Mouse (Mus musculus): ENCODE data around the gene Comt. TPM values are rescaled to one million over a fixed set of nuclear protein-coding genes. Genes with fewer than 3 reads are reported as not detected.

Gene Comt
- total and polyA plus RNA-seq, 3 experiments = 139 to 208 (median 150) TPM

GRCm38 (mm10) chr16:18449005-18449404 lies 22.4 kb upstream of the Comt start:
- intact Hi-C loops (cut with DNase I) = no loop called here
- H3K36me3 ChIP-seq (ENCODE audit: control insufficient read depth, insufficient read depth, low read length) = no peaks in the 10 kb centered on the region
- no peak overlapping the region for H3K4me3 ChIP-seq
- H3K27ac ChIP-seq = no peak overlapping the region
- H3K9ac ChIP-seq (ENCODE audit: low read depth, low read length) = no peak overlapping the region
- WGBS = 94% methylated on average over 4 of the region's 4 CpGs
- DNase-seq = no peak
- TF ChIP-seq POLR2A (IDR thresholded peaks at IDR 0.05; ENCODE audit: insufficient read depth, low read depth, low read length) = no peak
- no peak for TF ChIP-seq CTCF (IDR thresholded peaks at IDR 0.05)
- no peak for TF ChIP-seq EP300 (IDR thresholded peaks at IDR 0.05; ENCODE audit: insufficient read depth, low read depth, low read length)
- no peaks in the 10 kb centered on the region for H3K27me3 ChIP-seq (ENCODE audit: control insufficient read depth, insufficient read depth, low read length)
- no peaks in the 10 kb centered on the region for H3K79me2 ChIP-seq (replicated peaks; ENCODE audit: control insufficient read depth, insufficient read depth, low read length)
- no peaks in the 10 kb centered on the region; the same call in 1 of the 2 replicates for H3K4me1 ChIP-seq (ENCODE audit: control insufficient read depth, insufficient read depth, low read length)

- no peak for TF ChIP-seq CTCF (IDR thresholded peaks at IDR 0.05)
- no peak for TF ChIP-seq EP300 (IDR thresholded peaks at IDR 0.05; ENCODE audit: insufficient read depth, low read depth, low read length)
- no peak overlapping the region for H3K9ac ChIP-seq (ENCODE audit: low read depth, low read length)
- 86% methylated on average over 6 of the region's 6 CpGs for WGBS
- H3K4me1 ChIP-seq (ENCODE audit: control insufficient read depth, insufficient read depth, low read length) = no peaks in the 10 kb centered on the region
- no peak for DNase-seq
- no peak overlapping the region for H3K27ac ChIP-seq
- intact Hi-C loops (cut with DNase I) = no loop called here
- no peaks in the 10 kb centered on the region for H3K79me2 ChIP-seq (replicated peaks; ENCODE audit: control insufficient read depth, insufficient read depth, low read length)
- no peak overlapping the region for H3K4me3 ChIP-seq
- no peaks in the 10 kb centered on the region for H3K27me3 ChIP-seq (ENCODE audit: control insufficient read depth, insufficient read depth, low read length)
- H3K36me3 ChIP-seq (ENCODE audit: control insufficient read depth, insufficient read depth, low read length) = no peaks in the 10 kb centered on the region
Observed at GRCm38 (mm10) chr16:18448104-18448503, 21.5 kb upstream of the Comt start.

- TF ChIP-seq POLR2A (IDR thresholded peaks at IDR 0.05; ENCODE audit: insufficient read depth, low read depth, low read length) (no peak), CTCF (IDR thresholded peaks at IDR 0.05) (no peak), EP300 (IDR thresholded peaks at IDR 0.05; ENCODE audit: insufficient read depth, low read depth, low read length) (no peak)
- Histone ChIP-seq H3K27ac (no peak overlapping the region), H3K36me3 (ENCODE audit: control insufficient read depth, insufficient read depth, low read length) (no peaks in the 10 kb centered on the region), H3K79me2 (replicated peaks; ENCODE audit: control insufficient read depth, insufficient read depth, low read length) (no peaks in the 10 kb centered on the region), H3K4me1 (ENCODE audit: control insufficient read depth, insufficient read depth, low read length) (no peaks in the 10 kb centered on the region), H3K27me3 (ENCODE audit: control insufficient read depth, insufficient read depth, low read length) (no peaks in the 10 kb centered on the region), H3K4me3 (no peak overlapping the region), H3K9ac (ENCODE audit: low read depth, low read length) (no peak overlapping the region)
- intact Hi-C loops (cut with DNase I) = no loop called here
- DNase-seq = no peak
Observed at GRCm38 (mm10) chr16:18447243-18447642, 20.6 kb upstream of the Comt start.

DNA sequence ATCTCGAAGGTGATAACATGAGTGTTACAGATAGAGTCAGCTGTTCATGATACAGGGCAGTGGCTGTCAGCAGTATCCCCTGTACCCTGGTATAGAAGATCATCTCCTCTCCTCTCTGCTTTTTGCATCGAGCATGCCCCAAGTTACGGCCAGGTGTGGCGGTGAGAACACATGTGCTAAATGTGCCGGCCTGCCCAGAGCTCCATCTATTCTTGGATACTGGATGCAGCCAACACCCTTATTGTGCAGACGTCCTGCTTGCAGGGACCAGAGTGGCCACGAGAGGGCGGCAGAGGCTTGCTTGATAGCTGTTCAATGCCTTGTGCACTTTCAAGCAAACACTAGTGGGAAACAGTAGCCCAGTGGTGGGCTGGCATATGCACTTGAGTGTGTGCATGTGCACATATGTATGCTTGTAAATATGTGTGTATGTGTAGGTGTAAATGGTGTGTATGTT lies 16.8 kb upstream of the Comt start:
- Histone ChIP-seq H3K27me3 (ENCODE audit: control insufficient read depth, insufficient read depth, low read length) (no peaks in the 10 kb centered on the region), H3K4me1 (ENCODE audit: control insufficient read depth, insufficient read depth, low read length) (no peaks in the 10 kb centered on the region), H3K9ac (ENCODE audit: low read depth, low read length) (no peak overlapping the region), H3K4me3 (no peak overlapping the region), H3K79me2 (replicated peaks; ENCODE audit: control insufficient read depth, insufficient read depth, low read length) (no peaks in the 10 kb centered on the region), H3K27ac (no peak overlapping the region), H3K36me3 (ENCODE audit: control insufficient read depth, insufficient read depth, low read length) (no peaks in the 10 kb centered on the region)
- 9% methylated on average over 8 of the region's 8 CpGs for WGBS
- intact Hi-C loops (cut with DNase I) = loop anchor here (1.0 to 5.0 kb wide), 3 partner anchors 74 to 234 kb away; no protein-coding TSS in a partner anchor
- TF ChIP-seq POLR2A (IDR thresholded peaks at IDR 0.05; ENCODE audit: insufficient read depth, low read depth, low read length) (no peak), EP300 (IDR thresholded peaks at IDR 0.05; ENCODE audit: insufficient read depth, low read depth, low read length) (peak; percentile 99)
- DNase-seq = peak; percentile 89 to 97

GRCm38 (mm10) chr16:18436128-18436527 lies 9.5 kb upstream of the Comt start:
- no peak for TF ChIP-seq POLR2A (IDR thresholded peaks at IDR 0.05; ENCODE audit: insufficient read depth, low read depth, low read length)
- no peak for TF ChIP-seq EP300 (IDR thresholded peaks at IDR 0.05; ENCODE audit: insufficient read depth, low read depth, low read length)
- no peak for TF ChIP-seq CTCF (IDR thresholded peaks at IDR 0.05)
- Histone ChIP-seq H3K4me3 (no peak overlapping the region), H3K27me3 (ENCODE audit: control insufficient read depth, insufficient read depth, low read length) (no peaks in the 10 kb centered on the region), H3K9ac (ENCODE audit: low read depth, low read length) (no peak overlapping the region), H3K36me3 (ENCODE audit: control insufficient read depth, insufficient read depth, low read length) (no peaks in the 10 kb centered on the region), H3K79me2 (replicated peaks; ENCODE audit: control insufficient read depth, insufficient read depth, low read length) (no peaks in the 10 kb centered on the region; the same call in 1 of the 2 replicates), H3K27ac (no peak overlapping the region), H3K4me1 (ENCODE audit: control insufficient read depth, insufficient read depth, low read length) (no peaks in the 10 kb centered on the region)
- DNase-seq = no peak
- 85% methylated on average over 6 of the region's 6 CpGs for WGBS
- intact Hi-C loops (cut with DNase I) = no loop called here

DNA sequence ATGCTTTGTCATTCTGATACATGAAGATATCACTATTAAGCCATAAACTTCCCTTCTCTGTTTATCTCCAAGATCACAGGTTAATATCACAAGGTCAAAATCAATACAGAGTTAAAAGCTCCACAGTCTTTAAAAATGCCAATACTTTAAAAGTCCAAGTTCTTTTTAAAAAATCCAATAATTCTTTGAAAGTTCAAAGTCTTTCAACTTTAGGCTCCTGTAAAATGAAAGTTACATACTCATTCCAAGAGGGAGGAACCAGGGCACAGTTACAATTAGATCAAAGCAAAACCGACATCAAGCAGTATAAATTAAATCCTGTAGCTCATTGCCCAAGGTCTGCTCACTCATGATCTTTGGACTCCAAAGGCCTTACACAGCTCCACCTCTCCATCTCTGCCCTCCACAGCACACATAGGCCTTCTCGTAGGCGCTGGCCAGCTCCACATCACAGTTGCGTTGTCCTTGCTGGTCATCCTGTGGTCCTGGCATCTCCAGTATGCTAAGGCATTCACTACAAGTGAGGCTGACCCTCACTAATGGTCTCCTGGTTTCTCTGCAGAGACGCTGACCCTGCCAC lies 6.8 kb upstream of the Comt start:
- 95% methylated on average over 5 of the region's 5 CpGs for WGBS
- DNase-seq = no peak
- intact Hi-C loops (cut with DNase I) = no loop called here
- Histone ChIP-seq H3K4me3 (no peak overlapping the region), H3K36me3 (ENCODE audit: control insufficient read depth, insufficient read depth, low read length) (no peaks in the 10 kb centered on the region), H3K9ac (ENCODE audit: low read depth, low read length) (no peak overlapping the region), H3K4me1 (ENCODE audit: control insufficient read depth, insufficient read depth, low read length) (no peaks in the 10 kb centered on the region), H3K27me3 (ENCODE audit: control insufficient read depth, insufficient read depth, low read length) (no peaks in the 10 kb centered on the region), H3K27ac (no peak overlapping the region), H3K79me2 (replicated peaks; ENCODE audit: control insufficient read depth, insufficient read depth, low read length) (no peaks in the 10 kb centered on the region; the same call in 1 of the 2 replicates)
- TF ChIP-seq POLR2A (IDR thresholded peaks at IDR 0.05; ENCODE audit: insufficient read depth, low read depth, low read length) (no peak), EP300 (IDR thresholded peaks at IDR 0.05; ENCODE audit: insufficient read depth, low read depth, low read length) (no peak), CTCF (IDR thresholded peaks at IDR 0.05) (no peak)

Measured in heart, adult 2 months (tissue).